Mouse (Mus musculus) left cerebral cortex, adult 18-20 months (tissue): ENCODE data around the gene Olfr1087. TPM values are rescaled to one million over a fixed set of nuclear protein-coding genes. Genes with fewer than 3 reads are reported as not detected.
"Not testable (repeated sequence)": the region's sequence is repeated elsewhere in the genome, so short reads cannot be mapped to it uniquely, and the experiment has no call there.

Experiments used
- DNase-seq, 2 experiments: peaks; one replicate each; pipeline ENCODE4 v3.0.0; 2021 to 2022; ENCODE audit warnings: low spot score in 2 of 2, mixed read lengths in 1 of 2
- long read RNA-seq, 2 experiments: library from polyadenylated mRNA; stranded (forward); transcript quantifications; one replicate each; pipeline ENCODE4 v2.0.0; 2021
- total RNA-seq, 2 experiments: library from RNA; stranded (reverse); gene quantifications; 2 replicates each; pipeline ENCODE4 v1.2.3; 2021

Olfr1087 gene
- total RNA-seq: not detected
- long read RNA-seq, experiment 1: 0 reads
- long read RNA-seq, experiment 2: 0 reads

GRCm38 (mm10) chr2:86698295-86698694 is at the start of gene Olfr1087:
Olfr1087 (minus strand) TSS chr2:86698395.
- DNase-seq: no peak

DNA sequence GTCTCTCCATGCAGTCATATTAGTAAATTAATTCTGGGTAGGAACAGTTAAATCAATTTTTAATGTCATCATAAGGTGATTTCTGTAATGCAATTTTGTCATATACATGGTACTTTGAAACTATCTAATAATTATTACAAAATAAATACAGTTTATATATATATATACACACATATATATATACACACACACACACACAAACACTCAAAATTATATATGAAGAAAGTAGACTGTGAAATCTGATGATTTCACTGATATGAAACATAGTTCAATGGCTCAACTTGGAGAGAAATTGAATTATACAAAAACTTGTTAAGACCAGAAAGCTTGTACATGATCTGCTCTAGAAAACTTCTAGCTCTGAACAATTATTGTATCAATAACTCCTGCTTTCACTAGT is 35.4 kb upstream of the Olfr1087 start, which contains the start of gene Olfr1089:
Gene Olfr1089, minus strand, starts transcription at position 101 of the 400 bp plus-strand sequence.
- DNase-seq: no peak

DNA sequence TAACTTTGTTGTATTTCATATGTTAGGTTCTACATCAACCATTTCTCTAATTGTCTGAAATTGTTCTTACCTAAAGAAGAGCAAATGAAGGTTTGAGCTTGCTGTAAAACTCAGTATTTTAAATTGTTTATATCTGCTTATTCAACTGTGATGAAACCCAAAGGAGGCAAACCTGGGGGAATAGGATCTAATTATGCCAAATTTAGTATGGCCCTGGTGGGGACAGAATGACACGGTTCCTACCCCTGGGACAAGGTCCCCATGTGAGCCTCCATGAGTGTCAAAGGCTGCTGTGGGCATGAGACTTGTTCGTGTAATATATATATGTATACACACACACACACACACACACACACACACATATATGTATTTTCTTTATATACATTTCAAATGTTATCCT is 18.2 kb downstream of the Olfr1087 start, which contains the start of gene Olfr1086:
Gene Olfr1086, minus strand, starts transcription at position 101 of the 400 bp plus-strand sequence.
- no peak for DNase-seq

GRCm38 (mm10) chr2:86661919-86662318 is 36.3 kb downstream of the Olfr1087 start, which contains the start of gene Olfr1085:
Olfr1085 (minus strand) TSS chr2:86662019.
- no peak for DNase-seq

- DNase-seq: not testable (repeated sequence)
Measured at GRCm38 (mm10) chr2:86639625-86640024, 58.6 kb downstream of the Olfr1087 start, which contains the start of gene Olfr1084. Olfr1084 (minus strand) TSS chr2:86639725.

Other genes starting within 250 kb of the Olfr1087 start
- gene Olfr1065, start 247.8 kb downstream of the Olfr1087 start, total RNA-seq: not detected
- gene Olfr1066, start 242.1 kb downstream of the Olfr1087 start, total RNA-seq: not detected
- not detected for gene Olfr228, start 211.0 kb downstream of the Olfr1087 start, total RNA-seq
- not detected for gene Olfr1076, start 189.9 kb downstream of the Olfr1087 start, total RNA-seq
- gene Olfr1079, start 155.9 kb downstream of the Olfr1087 start, total RNA-seq: not detected
- not detected for gene Olfr1080, start 140.2 kb downstream of the Olfr1087 start, total RNA-seq
- not detected for gene Olfr1082, start 99.4 kb downstream of the Olfr1087 start, total RNA-seq
- gene Olfr1084, start 58.7 kb downstream of the Olfr1087 start, total RNA-seq: not detected
- gene Olfr1085, start 36.4 kb downstream of the Olfr1087 start, total RNA-seq: not detected
- gene Olfr1086, start 18.3 kb downstream of the Olfr1087 start, total RNA-seq: not detected
- gene Olfr1089, start 35.3 kb upstream of the Olfr1087 start, total RNA-seq: not detected
- not detected for gene Olfr1090, start 60.6 kb upstream of the Olfr1087 start, total RNA-seq
- not detected for gene Olfr1093, start 84.1 kb upstream of the Olfr1087 start, total RNA-seq
- not detected for gene Olfr141, start 111.6 kb upstream of the Olfr1087 start, total RNA-seq
- not detected for gene Olfr1094, start 126.3 kb upstream of the Olfr1087 start, total RNA-seq
- gene Olfr1095, start 153.3 kb upstream of the Olfr1087 start, total RNA-seq: not detected
- not detected for gene Gm13723, start 176.4 kb upstream of the Olfr1087 start, total RNA-seq
- not detected for gene Olfr1097, start 193.8 kb upstream of the Olfr1087 start, total RNA-seq
- not detected for gene Olfr1098, start 226.2 kb upstream of the Olfr1087 start, total RNA-seq